Mouse (Mus musculus) small intestine, adult 2 months (tissue): ENCODE measurements around the gene Gm21797. TPM values are rescaled to one million over a fixed set of nuclear protein-coding genes. Genes with fewer than 3 reads are reported as not detected.
"Not testable (repeated sequence)": the region's sequence is repeated elsewhere in the genome, so short reads cannot be mapped to it uniquely, and the experiment has no call there.

ENCODE experiments used
- H3K27ac ChIP-seq: fragments of 200-500 bp; 2 replicates; pipeline ENCODE4 v1.5.1; 2012; ENCODE audit warnings: low read depth, low read length, control low read depth, inconsistent platforms; ENCODE audit not compliant: insufficient read depth
- H3K27me3 ChIP-seq: fragments of 200-500 bp; 2 replicates; pipeline ENCODE4 v1.6.1; 2012; ENCODE audit warnings: mild to moderate bottlenecking, moderate library complexity, low read length, inconsistent platforms; ENCODE audit not compliant: control insufficient read depth, insufficient read depth
- H3K36me3 ChIP-seq: fragments of 200-500 bp; 2 replicates; pipeline ENCODE4 v1.6.1; 2012; ENCODE audit warnings: mild to moderate bottlenecking, low read length, control low read depth, inconsistent platforms; ENCODE audit not compliant: control insufficient read depth, insufficient read depth
- H3K4me1 ChIP-seq: fragments of 200-500 bp; 2 replicates; pipeline ENCODE4 v1.6.1; 2012; ENCODE audit warnings: low read length, inconsistent platforms, mixed read lengths; ENCODE audit not compliant: control insufficient read depth, insufficient read depth, insufficient read length
- H3K4me3 ChIP-seq: fragments of 200-500 bp; 2 replicates; pipeline ENCODE4 v1.5.1; 2012; ENCODE audit warnings: low read depth, mild to moderate bottlenecking, control low read depth, inconsistent platforms, low read length, moderate library complexity
- WGBS: fragments of 180-500 bp; shearing (Covaris S2); methylation state at CpG from one replicate; pipeline ENCODE4 v1.1.7; 2018; 5-methylcytosine and 5-hydroxymethylcytosine counted together
- polyA plus RNA-seq: library from polyadenylated mRNA; depleted of rRNA; stranded (reverse); fragments of >200 nt; gene quantifications from 2 replicates; pipeline ENCODE4 v1.2.3, GENCODE M21; 2012; rRNA removed

Gm21797 gene
- not detected in 2 replicates for polyA plus RNA-seq

- WGBS, result no CpG with 5 or more reads among the region's 3 CpGs
- H3K4me3 ChIP-seq, H3K36me3 ChIP-seq, H3K27me3 ChIP-seq, H3K27ac ChIP-seq, H3K4me1 ChIP-seq: not testable (repeated sequence)
These were observed at the start of gene Gm21797 for GRCm38 (mm10) chrY:40775665-40776064. TSS of gene Gm21797 (minus strand) at chrY:40775765.

GRCm38 (mm10) chrY:40804614-40805013 lies 29.0 kb upstream of the Gm21797 start, which contains the start of gene Gm20795:
TSS of gene Gm20795 (plus strand) at chrY:40804914.
- H3K4me1 ChIP-seq, H3K36me3 ChIP-seq, H3K27ac ChIP-seq, H3K27me3 ChIP-seq, H3K4me3 ChIP-seq: not testable (repeated sequence)

Other genes starting within 250 kb of the Gm21797 start
- not detected in 2 replicates for gene Gm21852, start 123.8 kb downstream of the Gm21797 start, polyA plus RNA-seq
- gene Gm20795, start 29.1 kb upstream of the Gm21797 start, polyA plus RNA-seq, result not detected in 2 replicates